Comparison of ENCODE assay signal across 8 mouse cellular contexts in genomic region chr17:34349429-34349828, GRCm38 (mm10). TPM values are rescaled to one million over a fixed set of nuclear protein-coding genes. Genes with fewer than 3 reads are reported as not detected.
A peak's percentile ranks its signal among the peaks of the same experiment; 100 is the strongest.
DNase-seq lines count a peak whose midpoint lies in the region; ATAC-seq lines count a peak whose summit lies in the region.

No protein-coding gene starts in this region.

- ATAC-seq in cerebellum, adult (ENCODE audit: insufficient number of reproducible peaks, low FRiP score, low TSS enrichment): no peak
- peak; percentile 75 for ATAC-seq in megakaryocyte, adult 5-6 weeks (ENCODE audit: poor library complexity, severe bottlenecking)

- DNase-seq in cerebellum, adult 11 months: peak; percentile 32
- DNase-seq in MN1 (ENCODE audit: low spot score): peak; percentile 77
- DNase-seq in cerebellum, adult 8-10 months: peak; percentile 59
- DNase-seq in gastrocnemius, postnatal 4 days (ENCODE audit: low spot score in 2 of 2): peak; percentile 37 to 54
- peak; percentile 72 for DNase-seq in layer of hippocampus, adult 9-11 months
- peak; percentile 62 for DNase-seq in spleen, adult 12 weeks (ENCODE audit: low spot score)

RNA-seq across cellular contexts. Expression of gene Btnl2, which starts 5.2 kb away (rescaled TPM):
- under 1 TPM; 0.64 to 0.67 TPM for total RNA-seq in gastrocnemius, postnatal 4 days (2021)
- 0.09 TPM in 1 of 2 replicates, not detected in the other for total RNA-seq in megakaryocyte, adult 5-6 weeks (2015)
- total RNA-seq in megakaryocyte, adult 5-6 weeks (2017): 0.33 TPM in 1 of 2 replicates, not detected in the other

RNA-seq across cellular contexts. Expression of gene H2-Eb2, which starts 24.0 kb away (rescaled TPM):
- not detected for total RNA-seq in gastrocnemius, postnatal 4 days (2021)
- total RNA-seq in megakaryocyte, adult 5-6 weeks (2015): 0.07 and 0.25 TPM in 2 replicates
- not detected in 2 replicates for total RNA-seq in megakaryocyte, adult 5-6 weeks (2017)

RNA-seq across cellular contexts. Expression of gene Btnl1, which starts 27.5 kb away (rescaled TPM):
- not detected for total RNA-seq in gastrocnemius, postnatal 4 days (2021)
- total RNA-seq in megakaryocyte, adult 5-6 weeks (2015): not detected in 2 replicates
- not detected in 2 replicates for total RNA-seq in megakaryocyte, adult 5-6 weeks (2017)

RNA-seq across cellular contexts. Expression of gene H2-Eb1, which starts 43.8 kb away (rescaled TPM):
- 1 to 10 TPM; 2.6 to 4.1 TPM for total RNA-seq in gastrocnemius, postnatal 4 days (2021)
- total RNA-seq in megakaryocyte, adult 5-6 weeks (2015): 35.4 and 38.0 TPM in 2 replicates
- total RNA-seq in megakaryocyte, adult 5-6 weeks (2017): 72.9 and 114 TPM in 2 replicates

RNA-seq across cellular contexts. Expression of gene BC051142, which starts 49.2 kb away (rescaled TPM):
- total RNA-seq in gastrocnemius, postnatal 4 days (2021): 1 to 10 TPM in 1 of 2 experiments, under 1 TPM in 1; 0.88 to 1.1 TPM
- total RNA-seq in megakaryocyte, adult 5-6 weeks (2015): not detected in 2 replicates
- 0.29 and 3.8 TPM in 2 replicates for total RNA-seq in megakaryocyte, adult 5-6 weeks (2017)
